Comparison of ENCODE assay signal across 21 mouse cellular contexts in the genomic region with DNA sequence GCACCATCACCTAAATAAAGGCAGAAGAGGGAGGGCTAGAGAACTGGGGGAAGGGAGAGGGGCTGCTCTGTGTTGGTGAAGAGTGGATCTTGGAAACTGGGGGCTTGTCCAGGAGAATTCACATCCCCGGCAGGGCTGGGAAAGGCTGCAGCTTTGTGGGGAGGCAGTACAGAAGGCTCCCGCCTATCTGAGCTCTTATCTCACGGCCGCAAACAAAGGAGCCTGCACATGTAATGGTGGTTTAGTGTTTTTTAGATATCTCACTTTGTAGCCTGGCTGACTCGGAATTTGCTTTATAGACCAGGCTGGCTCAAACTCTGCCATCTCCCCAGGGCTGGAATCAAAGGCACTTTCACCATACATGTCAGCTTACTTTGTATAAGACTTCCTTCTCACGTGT. TPM values are rescaled to one million over a fixed set of nuclear protein-coding genes. Genes with fewer than 3 reads are reported as not detected.
A peak's percentile ranks its signal among the peaks of the same experiment; 100 is the strongest.
DNase-seq lines count a peak whose midpoint lies in the region; ATAC-seq and TF ChIP-seq lines count a peak whose summit lies in the region.
"Had no signal": no experiment of that assay in that cellular context is flagged by ENCODE, and none has a peak within 500 bp of the region (broad histone marks: within the 10 kb centered on the region; RNA-seq: fewer than 3 reads in every experiment).

No protein-coding gene starts in this region.

- no peak overlapping the region for H3K4me2 ChIP-seq in heart, embryonic 13.5 days
- no peak overlapping the region for H3K4me2 ChIP-seq in liver, embryonic 11.5 days
- no peak overlapping the region for H3K4me2 ChIP-seq in liver, postnatal 0 days (ENCODE audit: low read depth, low read length)
- H3K4me2 ChIP-seq: forebrain, embryonic 13.5 days; hindbrain, embryonic 15.5 days; limb, embryonic 13.5 days had no signal

- ATAC-seq in heart, embryonic 13.5 days (ENCODE audit: extremely low read depth, insufficient number of reproducible peaks, low FRiP score, low TSS enrichment) = no peak
- peak; percentile 43; the same call in 1 of the 2 replicates for ATAC-seq in liver, embryonic 11.5 days (replicated peaks; ENCODE audit: low FRiP score)
- ATAC-seq in liver, postnatal 0 days = no peak
- peak; percentile 80 for ATAC-seq in megakaryocyte-erythroid progenitor cell, adult 5-6 weeks (replicated peaks; ENCODE audit: low FRiP score, low TSS enrichment, poor library complexity, severe bottlenecking)
- ATAC-seq: CD4-positive, CD25-positive, alpha-beta regulatory T cell, adult 4 months; forebrain, embryonic 13.5 days; inflammation-experienced regulatory T-cells, adult 6 months had no signal

- H3K36me3 ChIP-seq in heart, embryonic 13.5 days = no peaks in the 10 kb centered on the region
- no peaks in the 10 kb centered on the region for H3K36me3 ChIP-seq in liver, embryonic 11.5 days (ENCODE audit: control insufficient read depth, insufficient read depth, low read length)
- H3K36me3 ChIP-seq in liver, postnatal 0 days (replicated peaks; ENCODE audit: insufficient read depth, low read length) = no peaks in the 10 kb centered on the region
- H3K36me3 ChIP-seq in embryonic facial prominence, embryonic 10.5 days (replicated peaks) = no peaks in the 10 kb centered on the region
- H3K36me3 ChIP-seq: hindbrain, embryonic 10.5 days; hindbrain, embryonic 15.5 days; limb, embryonic 13.5 days had no signal

- peak overlapping the region; percentile 65; the same call in 1 of the 2 replicates for H3K27ac ChIP-seq in heart, embryonic 13.5 days (replicated peaks)
- peak overlapping the region; percentile 50 for H3K27ac ChIP-seq in liver, embryonic 11.5 days (ENCODE audit: low read depth, low read length)
- no peak overlapping the region for H3K27ac ChIP-seq in liver, postnatal 0 days (ENCODE audit: low read depth)
- 0 out of 2 replicates have a peak overlapping the region, but pooled peaks have one; percentile 19 for H3K27ac ChIP-seq in embryonic facial prominence, embryonic 10.5 days (replicated peaks)
- H3K27ac ChIP-seq: forebrain, embryonic 13.5 days; hindbrain, embryonic 10.5 days; hindbrain, embryonic 15.5 days; limb, embryonic 13.5 days had no signal

- H3K4me1 ChIP-seq in heart, embryonic 13.5 days = peaks cover 25% of the 10 kb centered on the region
- H3K4me1 ChIP-seq in liver, embryonic 11.5 days (replicated peaks; ENCODE audit: control insufficient read depth, insufficient read depth, low read length) = peaks cover 11% of the 10 kb centered on the region
- H3K4me1 ChIP-seq in liver, postnatal 0 days (ENCODE audit: insufficient read depth) = no peaks in the 10 kb centered on the region
- H3K4me1 ChIP-seq in embryonic facial prominence, embryonic 10.5 days = peaks cover 13% of the 10 kb centered on the region
- H3K4me1 ChIP-seq: forebrain, embryonic 13.5 days; hindbrain, embryonic 15.5 days had no signal

- H3K9ac ChIP-seq in heart, embryonic 13.5 days = peak overlapping the region; percentile 38
- no peak overlapping the region for H3K9ac ChIP-seq in liver, embryonic 11.5 days (ENCODE audit: low read depth, low read length)
- H3K9ac ChIP-seq in liver, postnatal 0 days (replicated peaks) = no peak overlapping the region
- H3K9ac ChIP-seq: forebrain, embryonic 13.5 days; hindbrain, embryonic 15.5 days; limb, embryonic 13.5 days had no signal

- H3K4me3 ChIP-seq in heart, embryonic 13.5 days = no peak overlapping the region
- H3K4me3 ChIP-seq in liver, embryonic 11.5 days (ENCODE audit: low read depth, low read length) = no peak overlapping the region
- no peak overlapping the region for H3K4me3 ChIP-seq in liver, postnatal 0 days (ENCODE audit: low read depth, low read length)
- no peak overlapping the region for H3K4me3 ChIP-seq in embryonic facial prominence, embryonic 10.5 days
- H3K4me3 ChIP-seq: forebrain, embryonic 13.5 days; hindbrain, embryonic 10.5 days; hindbrain, embryonic 15.5 days; limb, embryonic 13.5 days had no signal

- DNase-seq in heart, adult 8-10 months (ENCODE audit: low spot score) = no peak
- no peak for DNase-seq in liver, embryonic 11.5 days (ENCODE audit: low spot score)
- DNase-seq in liver, postnatal 0 days = no peak
- no peak for DNase-seq in embryonic facial prominence, embryonic 10.5 days (ENCODE audit: low spot score)
- DNase-seq in thymus, postnatal 10 days (ENCODE audit: low spot score in 2 of 2) = no peak
- DNase-seq: adrenal gland, postnatal 25 days; cerebellum, adult 18-20 months; cerebellum, postnatal 10 days; kidney, adult 2 months; kidney, postnatal 4 days; lung, postnatal 4 days; midbrain, embryonic 14.5 days; thymus, postnatal 25 days had no signal

- no peak for TF ChIP-seq CTCF in liver, postnatal 0 days (IDR thresholded peaks at IDR 0.05; ENCODE audit: low read depth)

- WGBS in heart, embryonic 13.5 days = 35% methylated on average over 6 of the region's 6 CpGs
- 35% methylated on average over 6 of the region's 6 CpGs for WGBS in liver, embryonic 11.5 days
- 26% methylated on average over 6 of the region's 6 CpGs for WGBS in liver, postnatal 0 days (ENCODE audit: insufficient replicate concordance)
- WGBS in embryonic facial prominence, embryonic 10.5 days = 71% methylated on average over 6 of the region's 6 CpGs

- no peak for TF ChIP-seq EP300 in liver, postnatal 0 days (IDR thresholded peaks at IDR 0.05; ENCODE audit: low read depth)

- H3K27me3 ChIP-seq in heart, embryonic 13.5 days (replicated peaks) = no peaks in the 10 kb centered on the region
- H3K27me3 ChIP-seq in liver, embryonic 11.5 days (replicated peaks; ENCODE audit: control insufficient read depth, insufficient read depth, low read length) = no peaks in the 10 kb centered on the region
- no peaks in the 10 kb centered on the region for H3K27me3 ChIP-seq in liver, postnatal 0 days (ENCODE audit: insufficient read depth, low read length)
- H3K27me3 ChIP-seq in embryonic facial prominence, embryonic 10.5 days (replicated peaks; ENCODE audit: low read depth, poor library complexity, severe bottlenecking) = no peaks in the 10 kb centered on the region
- H3K27me3 ChIP-seq: forebrain, embryonic 13.5 days; hindbrain, embryonic 15.5 days; limb, embryonic 13.5 days had no signal

- H3K9me3 ChIP-seq in heart, embryonic 13.5 days = no peaks in the 10 kb centered on the region
- H3K9me3 ChIP-seq in liver, embryonic 11.5 days (ENCODE audit: control insufficient read depth, low read length) = no peaks in the 10 kb centered on the region
- no peaks in the 10 kb centered on the region for H3K9me3 ChIP-seq in liver, postnatal 0 days (ENCODE audit: low read length)
- 0 out of 2 replicates have a peak, but pooled peaks cover 2% of the 10 kb centered on the region for H3K9me3 ChIP-seq in embryonic facial prominence, embryonic 10.5 days
- H3K9me3 ChIP-seq: forebrain, embryonic 13.5 days; hindbrain, embryonic 10.5 days; hindbrain, embryonic 15.5 days; limb, embryonic 13.5 days had no signal

RNA-seq across cellular contexts. Expression of a gene that starts 7.1 kb away (rescaled TPM):
- polyA plus RNA-seq in heart, embryonic 13.5 days (2015; fragmentation: Nextera tagmentation; extraction: Ambion mirVana) = 2.4 and 3.0 TPM in 2 replicates
- 1 to 10 TPM in 3 of 4 experiments, under 1 TPM in 1; 0.54 to 2.1 (median 1.1) TPM for total RNA-seq in heart, adult 8-10 months (2022)
- polyA plus RNA-seq in liver, embryonic 11.5 days (2014; fragmentation: Nextera tagmentation; extraction: Ambion mirVana) = 0.58 and 0.94 TPM in 2 replicates
- 0.36 and 0.45 TPM in 2 replicates for polyA plus RNA-seq in liver, postnatal 0 days (2015; fragmentation: Nextera tagmentation; extraction: Ambion mirVana)
- 0.59 and 0.71 TPM in 2 replicates for polyA plus RNA-seq in embryonic facial prominence, embryonic 10.5 days (2016; fragmentation: Nextera tagmentation; extraction: Ambion mirVana)
- not detected in 2 replicates for total RNA-seq in megakaryocyte-erythroid progenitor cell, adult 5-6 weeks (2014; fragmentation: Nextera tagmentation)
- not detected in 2 replicates for total RNA-seq in megakaryocyte-erythroid progenitor cell, adult 5-6 weeks (2017)
- polyA plus RNA-seq: CD4-positive, CD25-positive, alpha-beta regulatory T cell, adult 4 months; hindbrain, embryonic 15.5 days had no signal

RNA-seq across cellular contexts. Expression of a gene that starts 16.1 kb away (rescaled TPM):
- polyA plus RNA-seq in heart, embryonic 13.5 days (2015; fragmentation: Nextera tagmentation; extraction: Ambion mirVana) = 50.6 and 56.1 TPM in 2 replicates
- total RNA-seq in heart, adult 8-10 months (2022) = 10 to 100 TPM; 21.1 to 25.4 (median 21.4) TPM
- polyA plus RNA-seq in liver, embryonic 11.5 days (2014; fragmentation: Nextera tagmentation; extraction: Ambion mirVana) = 52.6 and 54.9 TPM in 2 replicates
- 33.8 and 34.4 TPM in 2 replicates for polyA plus RNA-seq in liver, postnatal 0 days (2015; fragmentation: Nextera tagmentation; extraction: Ambion mirVana)
- polyA plus RNA-seq in embryonic facial prominence, embryonic 10.5 days (2016; fragmentation: Nextera tagmentation; extraction: Ambion mirVana) = 86.5 and 91.5 TPM in 2 replicates
- total RNA-seq in megakaryocyte-erythroid progenitor cell, adult 5-6 weeks (2014; fragmentation: Nextera tagmentation) = 14.7 and 18.0 TPM in 2 replicates
- 31.7 and 42.1 TPM in 2 replicates for total RNA-seq in megakaryocyte-erythroid progenitor cell, adult 5-6 weeks (2017)

RNA-seq across cellular contexts. Expression of a gene that starts 46.1 kb away (rescaled TPM):
- polyA plus RNA-seq in heart, embryonic 13.5 days (2015; fragmentation: Nextera tagmentation; extraction: Ambion mirVana) = 10.4 and 10.8 TPM in 2 replicates
- total RNA-seq in heart, adult 8-10 months (2022) = 10 to 100 TPM in 3 of 4 experiments, 1 to 10 TPM in 1; 7.0 to 23.9 (median 12.6) TPM
- 1.8 and 2.4 TPM in 2 replicates for polyA plus RNA-seq in liver, embryonic 11.5 days (2014; fragmentation: Nextera tagmentation; extraction: Ambion mirVana)
- 0.96 and 1.1 TPM in 2 replicates for polyA plus RNA-seq in liver, postnatal 0 days (2015; fragmentation: Nextera tagmentation; extraction: Ambion mirVana)
- polyA plus RNA-seq in embryonic facial prominence, embryonic 10.5 days (2016; fragmentation: Nextera tagmentation; extraction: Ambion mirVana) = 4.7 and 5.3 TPM in 2 replicates
- 0.66 and 3.2 TPM in 2 replicates for total RNA-seq in megakaryocyte-erythroid progenitor cell, adult 5-6 weeks (2014; fragmentation: Nextera tagmentation)
- 15.1 and 16.4 TPM in 2 replicates for total RNA-seq in megakaryocyte-erythroid progenitor cell, adult 5-6 weeks (2017)

Comparison
In these comparisons a context has a peak if more than half of its experiments do, and no peak if none do; other contexts are left out.
1. ATAC-seq: peak in liver, embryonic 11.5 days (single experiment) and megakaryocyte-erythroid progenitor cell, adult 5-6 weeks (single experiment); none in heart, embryonic 13.5 days (single experiment) and liver, postnatal 0 days (single experiment).